Mouse (Mus musculus) lung, postnatal 36 days (tissue): ENCODE measurements around the gene 2010315B03Rik.
"Not testable (repeated sequence)": the region's sequence is repeated elsewhere in the genome, so short reads cannot be mapped to it uniquely, and the experiment has no call there.

Experiments
- DNase-seq: peaks from one replicate; pipeline ENCODE4 v3.0.0; 2022; ENCODE audit warnings: mixed read lengths

The 2010315B03Rik gene

DNA sequence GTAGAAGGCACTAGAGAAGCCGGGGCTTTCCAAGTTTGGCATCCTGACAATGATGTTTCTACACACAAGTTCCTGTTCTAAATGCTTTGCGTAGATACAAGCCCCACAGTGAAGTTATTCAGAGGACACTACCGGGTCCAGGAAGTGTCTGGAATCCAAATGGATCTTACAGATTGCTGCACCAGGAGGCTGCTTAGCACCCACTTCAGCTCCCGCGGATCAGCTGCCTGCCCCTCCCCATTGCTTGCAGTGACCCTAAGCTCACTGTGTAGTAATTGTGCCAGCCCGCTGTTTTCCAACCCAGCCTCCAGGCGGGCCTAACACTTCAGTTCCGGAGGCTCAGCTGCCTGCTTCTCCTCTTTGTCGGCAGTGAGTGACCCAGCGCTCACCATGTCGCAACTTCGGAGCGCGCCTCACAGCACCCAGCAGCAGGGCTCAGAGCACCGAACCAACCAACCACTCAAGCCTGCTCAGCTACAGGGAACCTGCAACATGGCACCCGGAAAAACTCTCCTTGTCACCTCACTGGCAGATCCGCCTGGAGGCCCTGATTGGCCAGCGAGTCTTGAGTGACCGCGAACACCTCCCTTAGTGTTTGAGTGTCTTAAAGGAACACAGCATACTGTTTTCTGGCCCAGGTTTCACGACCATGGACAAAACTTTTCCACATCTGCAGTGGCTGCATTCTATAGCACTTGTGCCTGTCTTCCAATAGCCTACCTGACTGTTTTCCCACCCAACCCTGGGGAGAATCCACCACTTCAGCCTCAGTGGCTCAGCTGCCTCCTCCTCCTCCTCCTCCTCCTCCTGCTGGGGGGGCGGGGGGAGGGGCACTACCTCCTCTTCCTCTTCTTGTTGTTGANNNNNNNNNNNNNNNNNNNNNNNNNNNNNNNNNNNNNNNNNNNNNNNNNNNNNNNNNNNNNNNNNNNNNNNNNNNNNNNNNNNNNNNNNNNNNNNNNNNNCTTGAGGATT, at the start of gene 2010315B03Rik:
2010315B03Rik (minus strand) TSS at position 526 of the 972 bp plus-strand sequence.
- peak; percentile 95 for DNase-seq

DNA sequence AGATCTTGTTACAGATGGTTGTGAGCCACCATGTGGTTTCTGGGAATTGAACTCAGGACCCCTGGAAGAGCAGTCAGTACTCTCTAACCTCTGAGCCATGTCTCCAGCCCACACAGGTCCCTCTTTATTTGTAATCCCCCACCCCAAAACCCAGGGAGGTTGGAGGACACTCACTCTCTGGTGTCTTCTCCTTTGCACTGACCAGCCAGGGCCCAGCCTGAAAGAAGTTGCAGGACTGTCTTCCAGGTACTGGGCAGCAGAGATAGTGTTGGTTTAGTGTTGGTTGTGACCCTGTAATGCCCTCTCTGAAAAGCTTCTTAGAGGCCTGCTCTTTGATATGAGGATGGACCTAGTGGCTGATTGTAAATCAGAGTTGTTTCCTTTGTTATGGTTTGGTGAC, 994 bp downstream of the 2010315B03Rik start:
- DNase-seq: no peak

- DNase-seq: no peak
Observed at GRCm38 (mm10) chr9:124288329-124288728, 24.2 kb downstream of the 2010315B03Rik start.

GRCm38 (mm10) chr9:124281912-124282686, 30.4 kb downstream of the 2010315B03Rik start:
- peak; percentile 95 for DNase-seq

GRCm38 (mm10) chr9:124281448-124281791, 31.1 kb downstream of the 2010315B03Rik start:
- DNase-seq: no peak

DNA sequence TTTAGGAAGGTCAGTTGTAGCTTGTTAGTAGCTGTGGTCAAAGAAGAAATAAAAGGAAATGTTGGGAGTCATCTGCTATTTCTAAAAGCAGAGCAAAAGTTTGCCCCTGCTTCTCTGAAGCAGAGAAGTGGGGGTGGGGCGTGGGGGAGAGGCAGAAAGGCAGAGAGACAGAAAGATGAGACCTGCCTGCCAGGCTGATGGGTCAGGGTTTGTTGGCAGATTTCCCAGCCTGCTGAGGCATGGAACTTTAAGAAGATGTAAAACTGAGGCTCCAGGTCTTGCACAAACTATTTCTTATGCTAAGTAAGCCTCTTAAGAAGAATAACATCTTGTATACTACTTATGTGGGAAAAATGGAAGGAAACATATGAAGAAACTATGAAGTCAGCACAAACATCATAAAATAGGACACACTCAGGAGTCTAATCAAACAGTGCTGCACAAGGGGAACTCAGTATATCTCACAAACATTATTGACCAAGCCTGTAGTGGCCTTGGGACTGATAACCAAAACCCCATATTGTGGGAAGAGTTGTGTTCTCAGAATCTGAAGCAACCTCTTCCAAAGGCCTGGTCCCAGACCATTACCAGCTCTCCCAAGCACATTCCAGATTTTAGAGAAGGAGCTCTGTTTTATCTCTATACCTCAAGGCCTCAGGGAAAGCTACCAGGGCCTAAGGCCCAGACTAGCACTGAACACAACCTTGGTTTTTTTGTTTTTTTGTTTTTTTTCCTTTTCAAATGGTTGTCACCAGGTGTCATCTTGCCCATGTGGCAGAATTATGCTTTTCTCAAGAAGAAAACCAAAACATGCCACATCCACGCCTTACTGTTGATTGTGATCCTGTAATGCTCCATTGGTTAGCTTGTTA, 31.7 kb downstream of the 2010315B03Rik start:
- no peak for DNase-seq

- no peak for DNase-seq
Observed at GRCm38 (mm10) chr9:124279300-124279699, 33.2 kb downstream of the 2010315B03Rik start.

DNA sequence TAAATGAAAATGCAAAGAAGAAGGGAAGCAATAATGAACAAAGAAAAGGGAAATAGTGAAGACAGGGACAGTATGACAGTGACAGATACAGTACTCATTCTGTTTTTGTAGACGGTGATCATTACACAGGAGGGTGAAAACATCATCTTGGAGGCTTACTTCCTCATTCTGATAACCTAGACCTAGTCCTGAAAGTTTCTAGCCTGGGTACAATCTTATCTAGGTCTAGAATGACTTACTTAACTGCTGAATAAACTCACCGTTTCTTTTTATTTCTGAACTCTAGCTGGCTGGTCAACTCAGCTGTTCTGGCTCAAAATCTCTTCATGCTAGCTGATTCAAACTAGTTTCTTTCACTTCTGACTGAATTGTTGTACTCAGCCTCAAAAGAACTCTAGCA, 37.4 kb downstream of the 2010315B03Rik start:
- no peak for DNase-seq

GRCm38 (mm10) chr9:124273172-124273571, 39.3 kb downstream of the 2010315B03Rik start:
- no peak for DNase-seq

- peak; percentile 36 for DNase-seq
Observed at GRCm38 (mm10) chr9:124267929-124268328, 44.6 kb downstream of the 2010315B03Rik start.

DNA sequence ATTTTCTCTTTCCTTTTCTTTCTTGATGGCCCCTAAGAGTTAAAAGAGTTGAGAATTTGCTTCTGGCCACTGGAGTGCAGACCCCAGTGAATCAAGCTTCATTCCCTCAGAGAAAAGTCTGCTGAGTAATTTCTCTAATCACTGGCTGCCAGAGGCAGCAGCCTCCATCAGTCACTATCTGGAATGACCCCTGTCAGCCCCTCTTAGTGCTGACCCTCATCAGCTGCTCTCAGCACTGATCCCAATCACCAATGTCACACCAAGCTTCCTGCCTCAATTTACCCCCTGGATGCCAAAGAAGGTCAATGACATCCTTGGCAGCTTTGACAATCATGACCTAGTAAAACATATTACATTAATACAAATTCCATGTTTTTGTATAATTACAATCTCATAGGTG, 45.0 kb downstream of the 2010315B03Rik start:
- DNase-seq: no peak

GRCm38 (mm10) chr9:124262987-124263717, 49.3 kb downstream of the 2010315B03Rik start:
- DNase-seq: no peak

DNA sequence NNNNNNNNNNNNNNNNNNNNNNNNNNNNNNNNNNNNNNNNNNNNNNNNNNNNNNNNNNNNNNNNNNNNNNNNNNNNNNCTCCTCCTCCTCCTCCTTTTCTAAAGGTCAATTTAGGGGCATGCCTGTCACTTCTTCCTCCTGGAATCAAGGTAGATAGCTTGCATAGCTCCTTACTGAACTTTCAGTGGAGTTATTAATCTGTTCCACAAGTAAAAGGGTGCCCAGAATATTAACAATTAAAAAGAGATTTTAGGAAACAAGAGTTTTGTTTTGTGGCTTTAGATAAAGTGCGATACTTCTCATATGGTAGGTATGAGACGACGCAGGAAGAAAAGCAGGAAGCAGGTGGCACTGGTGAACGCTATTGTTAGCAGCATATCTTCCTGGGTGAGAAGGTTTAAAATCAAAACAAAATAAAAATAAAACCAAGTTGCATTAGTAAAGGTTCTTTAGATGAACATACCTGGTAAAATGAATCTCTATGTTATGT, 54.4 kb downstream of the 2010315B03Rik start:
- DNase-seq: no peak

- no peak for DNase-seq
Observed at GRCm38 (mm10) chr9:124257200-124258066, 55.1 kb downstream of the 2010315B03Rik start.

- not testable (repeated sequence) for DNase-seq
Observed at GRCm38 (mm10) chr9:124256271-124257199, 56.0 kb downstream of the 2010315B03Rik start.

- no peak for DNase-seq
Observed at GRCm38 (mm10) chr9:124251438-124251837, 61.1 kb downstream of the 2010315B03Rik start.
